Mouse (Mus musculus) thymus, postnatal 4 days (tissue): ENCODE data around the gene Usp53.

Experiments
- DNase-seq: peaks from one replicate; pipeline ENCODE4 v3.0.0; 2021

The Usp53 gene

DNA sequence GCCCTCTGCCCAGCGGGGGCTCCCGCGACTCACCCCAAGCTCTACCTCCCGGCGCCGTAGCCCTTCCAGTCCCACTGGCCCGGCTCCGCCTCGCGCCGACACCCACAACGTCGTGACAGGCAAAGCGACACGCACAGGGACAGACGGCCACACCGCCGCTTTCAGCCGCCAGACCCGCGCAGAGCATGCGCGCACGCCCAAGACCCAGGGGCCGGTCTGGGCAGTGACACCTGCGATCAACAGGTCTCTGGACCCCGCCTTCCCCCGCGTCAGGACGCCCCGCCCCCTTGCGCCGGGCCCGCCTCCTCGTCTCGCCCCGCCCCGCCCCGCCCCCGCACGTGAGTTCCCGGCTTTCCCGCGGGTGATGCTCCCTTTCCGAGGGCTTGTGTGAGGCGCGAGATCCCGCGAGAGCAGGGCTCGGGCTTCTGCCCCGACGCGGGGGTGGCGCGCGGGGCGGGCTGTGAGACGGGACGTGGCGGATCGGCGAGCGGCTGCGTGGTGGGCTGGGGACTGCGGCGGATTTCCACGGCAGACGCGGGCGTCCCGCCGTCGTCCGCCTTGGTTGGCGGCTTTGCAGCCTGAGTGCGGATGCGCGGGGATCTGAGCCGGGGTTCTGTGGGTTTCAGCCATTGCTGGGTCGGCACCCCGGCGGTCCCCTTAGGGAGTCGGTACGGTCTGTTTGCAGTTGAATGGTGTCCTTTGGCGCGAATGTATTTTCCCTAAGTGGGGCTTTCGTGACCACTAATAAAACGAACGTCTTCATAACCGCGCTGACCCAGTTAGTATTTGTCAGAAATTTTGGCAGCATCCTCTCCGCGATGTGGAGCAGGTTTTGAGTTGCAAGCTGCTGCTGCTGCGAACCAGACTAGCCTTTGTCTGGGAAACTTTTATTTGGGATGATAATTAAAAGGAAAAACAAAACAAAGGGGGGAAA lies at the start of gene Usp53:
Usp53 (minus strand) TSS at position 262 of the 934 bp plus-strand sequence.
- DNase-seq: peak; percentile 93

DNA sequence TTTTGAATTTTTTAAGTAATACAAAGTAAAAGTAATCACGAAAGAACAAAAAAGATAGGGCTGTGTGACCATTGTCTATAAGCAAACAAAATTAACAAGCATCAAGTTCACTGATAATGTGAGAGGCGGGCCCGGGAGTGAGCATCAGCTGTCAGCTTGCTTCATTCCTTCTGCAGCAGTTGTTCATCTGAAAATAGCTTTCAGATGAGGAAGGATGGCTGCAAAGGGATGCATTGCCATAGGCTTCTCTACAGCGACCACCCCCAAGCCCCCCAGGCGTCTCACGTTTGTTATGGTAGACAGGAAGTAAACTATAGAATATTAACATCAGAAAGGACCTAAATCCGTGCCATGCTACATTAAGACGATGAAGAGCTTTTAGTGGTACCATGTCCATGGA lies 49.5 kb upstream of the Usp53 start:
- DNase-seq: no peak

DNA sequence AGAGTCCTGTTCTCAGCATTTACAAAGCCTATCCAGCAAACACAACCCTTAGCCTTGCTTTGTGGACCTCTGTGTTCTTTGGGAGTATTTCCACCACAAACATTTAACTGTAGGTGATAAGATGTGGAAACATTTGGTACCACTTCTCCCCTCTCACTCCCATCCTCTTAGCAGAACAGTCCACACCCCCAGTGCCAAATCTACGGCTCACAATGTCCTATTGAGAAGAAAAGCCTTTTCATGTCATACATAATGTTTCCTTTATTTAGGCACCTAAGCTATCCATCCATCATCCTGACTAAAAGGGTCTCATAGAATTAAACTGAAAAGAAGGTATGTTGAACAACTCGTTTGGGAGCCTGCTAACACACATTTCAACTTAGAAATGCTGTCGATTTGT lies 41.3 kb upstream of the Usp53 start:
- DNase-seq: no peak

DNA sequence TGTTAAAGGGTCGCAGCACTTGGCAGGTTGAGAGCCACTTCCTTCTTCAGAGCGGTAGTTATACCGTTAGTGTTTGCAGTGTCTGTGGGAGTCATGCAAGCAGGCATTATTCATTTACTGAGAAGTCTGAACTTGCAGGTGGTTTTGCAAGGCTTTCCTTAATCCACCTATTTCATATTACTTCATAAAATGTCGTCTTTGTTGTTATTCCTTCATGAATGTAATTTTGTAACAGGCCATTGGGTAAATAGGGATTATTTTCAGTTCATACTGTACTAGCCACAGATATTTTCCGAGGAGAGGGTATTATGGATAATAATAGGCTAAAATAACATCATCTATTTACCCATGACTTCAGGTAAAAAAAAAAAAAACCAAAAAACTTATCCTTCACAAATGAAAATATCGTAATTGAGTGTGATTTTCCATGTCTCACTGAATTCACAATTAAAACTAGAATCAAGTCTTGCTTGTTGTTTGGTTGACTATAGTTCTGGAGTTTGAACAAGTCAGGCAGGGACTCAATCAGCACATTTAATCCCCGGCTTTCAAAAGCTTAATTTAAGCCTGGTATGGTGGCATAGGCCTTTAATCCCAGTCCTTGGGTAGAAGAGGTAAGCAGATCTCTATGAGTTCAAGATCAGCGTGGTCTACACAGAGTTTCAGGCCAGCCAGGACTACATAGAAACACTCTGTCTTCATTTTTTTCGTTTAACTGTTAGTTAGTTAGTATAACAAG lies 40.4 kb upstream of the Usp53 start:
- DNase-seq: no peak

DNA sequence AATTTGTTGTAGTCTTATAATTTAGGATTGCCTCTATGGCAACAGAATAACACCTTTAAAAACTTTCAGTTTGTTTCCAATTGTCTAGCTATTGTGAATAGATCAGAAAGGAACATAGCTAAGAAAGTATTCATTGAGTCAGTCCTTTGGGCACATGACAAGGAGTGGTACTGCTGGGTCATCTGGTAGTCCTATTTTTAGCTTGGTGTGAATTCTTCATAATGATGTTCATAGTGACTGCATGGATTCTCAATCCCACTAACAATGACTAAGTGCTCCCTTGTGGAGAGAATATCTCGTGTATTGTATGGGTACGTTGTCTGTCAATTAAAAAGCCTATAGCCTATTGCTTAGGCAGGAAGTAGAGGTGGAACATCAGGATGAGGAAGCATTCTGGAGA lies 34.5 kb upstream of the Usp53 start:
- DNase-seq: no peak

DNA sequence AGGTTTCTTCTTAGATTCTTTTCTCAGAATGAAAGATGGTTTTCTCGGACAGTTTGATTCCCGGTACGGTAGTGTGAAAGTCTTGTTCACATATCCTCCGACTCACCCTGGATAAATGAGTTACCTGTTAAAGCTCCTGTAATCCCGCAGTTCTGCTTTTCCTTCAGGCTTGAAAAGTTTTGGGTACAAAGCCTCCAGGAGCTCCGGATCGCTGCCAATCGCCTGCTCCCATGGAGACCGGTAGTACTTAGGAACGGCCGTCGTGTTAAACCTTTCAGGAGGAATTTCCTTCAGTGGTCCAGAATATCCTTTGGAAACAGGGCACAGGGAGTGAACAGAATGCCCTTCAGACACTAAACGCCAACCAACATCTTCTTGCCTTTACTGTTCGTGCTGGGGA lies 29.2 kb upstream of the Usp53 start:
- DNase-seq: no peak

DNA sequence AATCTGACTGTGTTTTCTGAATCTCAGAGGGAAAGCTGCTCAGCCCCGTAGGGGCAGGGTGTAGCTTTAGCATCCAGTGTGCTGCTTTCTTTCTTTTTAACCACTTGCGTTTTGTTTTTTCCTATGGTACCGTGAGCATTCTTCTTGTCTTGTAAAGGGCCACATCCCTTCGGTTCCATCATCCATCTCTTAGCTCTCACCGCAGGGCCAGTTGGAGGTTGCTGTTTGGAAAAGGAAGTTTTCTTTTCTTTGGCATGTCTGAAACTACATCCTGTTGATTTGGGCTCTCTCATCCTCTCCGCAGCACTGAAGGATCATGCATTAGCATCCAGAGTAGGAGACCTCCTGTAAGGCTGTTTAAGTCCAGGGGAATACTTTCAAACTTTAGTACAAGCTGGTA lies 25.1 kb upstream of the Usp53 start:
- DNase-seq: no peak

DNA sequence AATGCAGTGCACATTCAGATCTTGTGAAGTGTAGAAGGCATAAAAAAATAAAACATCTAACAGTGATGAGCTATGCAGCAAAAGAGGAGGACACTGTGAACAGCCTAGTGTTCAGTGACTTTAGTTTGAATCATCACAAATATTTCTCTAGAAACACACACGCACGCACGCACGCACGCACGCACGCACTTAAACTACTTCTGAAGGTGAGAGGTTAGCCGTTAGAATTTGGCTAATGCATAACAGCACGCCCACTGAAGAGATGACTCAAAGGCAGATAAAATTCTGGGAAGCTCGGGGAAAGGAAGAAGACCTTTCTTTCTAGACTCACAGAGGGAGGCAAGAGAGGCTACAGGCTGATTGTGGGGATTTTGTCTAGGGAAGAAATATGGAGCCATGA lies 23.1 kb upstream of the Usp53 start:
- DNase-seq: no peak

DNA sequence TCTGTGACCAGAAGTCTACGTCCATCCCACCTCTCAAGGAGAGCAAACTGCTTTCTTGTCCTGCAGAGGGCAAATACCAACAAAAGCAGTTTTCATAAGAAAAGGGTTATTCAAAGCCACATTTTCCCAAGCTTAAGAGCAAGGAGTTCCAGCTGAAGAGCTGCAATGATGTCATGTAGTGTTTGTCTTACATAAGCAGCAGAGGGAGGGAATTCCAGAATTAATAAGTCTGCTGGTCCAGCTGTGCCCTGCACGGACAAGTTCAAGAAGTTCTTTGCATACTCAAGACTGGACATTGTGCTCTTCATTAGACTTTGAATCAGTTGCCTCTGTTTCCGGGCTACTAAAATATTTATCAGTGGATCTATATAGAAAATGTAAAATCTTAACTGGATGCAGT lies 16.7 kb upstream of the Usp53 start:
- no peak for DNase-seq

DNA sequence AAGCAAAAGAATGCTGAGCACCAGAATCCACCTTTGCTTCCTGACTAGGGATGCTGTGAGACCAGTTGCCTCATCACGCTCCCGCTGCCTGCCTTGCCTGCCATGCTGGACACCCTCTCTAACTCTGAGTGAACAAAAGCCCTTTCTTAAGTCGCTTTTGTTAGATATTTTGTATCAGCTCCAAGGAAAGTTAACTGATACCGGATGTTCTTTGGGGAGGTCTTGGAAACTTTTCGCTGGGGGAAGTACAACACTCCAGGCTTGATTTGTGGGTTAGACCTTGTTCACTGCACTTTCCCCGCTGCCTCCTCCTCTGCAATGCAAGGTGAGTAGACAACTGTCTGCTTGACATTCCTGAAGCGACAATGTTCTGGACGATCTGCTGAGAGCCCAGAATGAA lies 14.2 kb upstream of the Usp53 start:
- DNase-seq: no peak

DNA sequence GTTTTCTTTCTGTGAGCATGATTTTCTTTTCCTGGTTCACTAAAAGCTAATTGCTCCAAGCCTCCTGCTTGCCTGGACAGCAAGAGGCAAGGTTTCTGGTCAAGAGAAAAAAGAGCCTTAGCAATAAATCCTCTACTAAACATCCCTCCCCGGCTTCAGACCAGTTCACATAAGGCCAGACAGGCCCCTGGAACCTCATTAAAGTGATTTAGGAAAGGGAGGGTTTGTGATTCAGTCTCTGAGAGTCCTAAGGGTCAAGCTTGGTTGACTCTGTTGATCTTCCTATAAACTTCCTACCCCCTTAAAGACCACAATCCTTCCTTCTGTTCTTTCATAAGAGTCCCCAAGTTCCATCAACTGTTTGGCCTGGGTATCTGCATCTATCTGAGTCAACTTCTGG lies 12.7 kb upstream of the Usp53 start:
- no peak for DNase-seq

DNA sequence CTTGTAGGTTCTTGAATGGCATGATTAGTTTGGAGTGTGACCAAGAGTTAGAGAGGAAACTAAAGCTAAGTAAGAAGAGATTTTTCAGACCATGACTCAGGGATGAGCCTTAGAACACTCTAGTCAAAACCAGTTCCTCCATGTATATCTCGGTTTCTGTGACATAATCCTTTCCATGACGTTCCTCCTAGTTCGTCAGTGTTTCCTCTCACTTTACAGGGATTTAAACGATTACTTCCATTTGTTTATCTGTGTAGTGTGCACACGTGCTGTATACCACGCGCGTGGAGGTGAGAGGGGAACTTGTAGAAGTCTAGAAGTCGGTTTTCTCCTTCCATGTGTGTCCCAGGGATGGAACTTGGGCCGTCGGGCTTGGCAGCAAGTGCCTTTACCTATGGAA lies 2.6 kb upstream of the Usp53 start:
- no peak for DNase-seq

DNA sequence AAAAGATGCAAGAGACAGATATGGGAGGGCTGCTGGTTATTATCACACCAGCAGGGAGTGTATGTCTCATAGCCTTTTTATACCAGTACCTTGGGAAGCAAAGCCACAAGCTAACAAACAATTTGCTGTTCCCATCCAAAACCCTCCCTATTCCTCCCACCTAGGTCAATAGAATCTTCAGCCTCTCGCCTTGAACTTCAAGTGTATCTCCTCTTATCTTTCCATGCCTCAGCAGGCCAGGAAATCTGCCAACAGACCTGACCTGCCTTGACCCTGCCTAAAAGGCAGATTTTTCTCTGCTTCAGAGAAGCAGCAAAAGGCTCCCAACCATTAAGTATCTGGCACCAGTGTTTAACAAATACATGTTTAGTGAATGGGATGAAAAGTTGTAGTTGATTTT lies 2.1 kb upstream of the Usp53 start:
- no peak for DNase-seq

DNA sequence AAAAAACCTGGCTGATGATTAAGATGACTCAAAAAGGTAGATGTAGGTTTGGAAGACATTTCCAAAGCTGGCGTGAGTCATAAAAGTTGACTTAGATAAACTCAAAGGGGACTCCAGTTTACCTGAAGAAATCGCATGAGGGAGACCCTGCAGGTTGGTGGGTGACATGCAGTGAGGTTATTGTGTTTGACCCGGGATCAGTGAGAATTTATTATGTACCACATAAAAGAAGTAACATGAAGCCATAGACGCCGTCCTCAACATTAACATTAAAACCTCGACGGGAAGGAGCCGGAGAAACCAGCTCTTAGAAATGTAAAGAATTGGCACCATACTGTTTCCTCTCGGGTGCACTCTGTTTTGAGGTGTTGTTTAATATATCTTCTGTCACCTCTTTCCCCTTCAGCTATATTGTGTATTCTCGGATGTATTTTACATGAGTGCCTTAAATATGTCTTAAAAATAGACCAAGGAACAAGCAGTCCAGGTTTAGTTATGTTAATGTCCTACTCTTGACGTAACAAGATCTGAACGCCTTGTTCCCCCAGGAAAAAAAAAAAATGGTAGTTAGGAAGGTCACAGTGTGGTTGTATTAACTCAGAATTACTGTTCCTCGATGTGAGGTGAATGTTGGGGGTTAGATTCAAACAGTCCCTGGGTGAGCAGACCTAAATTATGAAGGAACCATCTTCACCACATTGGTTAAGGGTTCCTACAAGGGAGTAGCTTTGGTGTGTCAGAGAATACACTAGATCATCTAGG lies 1.1 kb upstream of the Usp53 start:
- DNase-seq: peak; percentile 12

DNA sequence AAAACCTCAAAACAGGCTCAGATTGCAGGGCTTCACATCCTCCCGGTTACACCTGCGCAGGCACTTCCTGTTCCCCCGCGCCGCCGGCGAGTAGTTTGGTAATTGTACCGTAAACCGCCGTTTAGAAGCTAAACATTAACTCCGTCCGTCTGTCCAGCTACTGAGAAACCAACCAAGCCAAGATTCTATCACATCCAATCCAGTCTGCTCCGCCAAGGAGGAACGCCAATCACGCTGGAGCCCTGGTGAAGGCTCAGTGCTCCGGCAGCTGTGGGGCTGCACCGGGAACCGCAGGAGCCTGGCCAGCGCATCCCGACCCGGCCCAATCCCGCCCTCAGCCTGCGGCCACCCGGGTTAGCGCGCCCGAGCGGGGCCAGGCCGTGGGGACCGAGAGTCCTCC lies 461 bp downstream of the Usp53 start:
- DNase-seq: peak; percentile 76

DNA sequence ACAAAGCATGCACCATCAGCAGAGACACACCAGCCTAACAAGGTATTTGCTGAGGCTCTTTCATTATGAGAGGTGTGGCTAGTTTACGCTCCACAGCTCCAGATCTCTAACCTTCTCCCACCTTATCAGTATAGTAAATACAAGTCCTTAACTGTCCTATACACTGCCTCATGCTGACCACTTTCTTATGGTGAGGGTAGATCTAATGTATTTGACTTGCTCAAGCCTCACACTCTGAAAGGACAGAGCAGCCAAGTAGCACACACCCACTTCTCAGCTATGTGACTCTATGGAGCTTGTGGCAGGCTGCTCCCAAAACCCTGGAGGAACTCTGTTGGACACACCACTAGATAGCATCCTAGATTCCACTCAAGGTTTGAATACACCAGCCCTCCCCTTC lies 8.3 kb downstream of the Usp53 start:
- no peak for DNase-seq

DNA sequence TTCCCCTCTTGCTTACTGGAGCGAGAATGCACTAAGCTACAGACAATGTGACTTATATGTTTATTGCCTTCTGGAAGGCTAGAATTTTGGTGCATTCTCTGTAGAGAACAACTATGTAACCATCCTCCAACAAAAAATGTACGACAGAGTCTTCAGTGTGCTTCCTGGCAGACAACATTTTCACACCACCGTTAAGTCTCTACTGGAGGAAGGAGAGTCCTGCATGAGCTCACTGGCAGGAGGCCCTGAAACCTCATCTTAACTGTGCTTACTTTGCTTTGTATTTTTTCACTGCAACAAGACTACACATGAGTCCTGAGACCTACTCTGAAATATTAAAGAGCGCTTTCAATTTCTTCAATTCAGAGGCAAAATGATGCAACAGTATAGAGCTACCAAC lies 8.9 kb downstream of the Usp53 start:
- DNase-seq: no peak

DNA sequence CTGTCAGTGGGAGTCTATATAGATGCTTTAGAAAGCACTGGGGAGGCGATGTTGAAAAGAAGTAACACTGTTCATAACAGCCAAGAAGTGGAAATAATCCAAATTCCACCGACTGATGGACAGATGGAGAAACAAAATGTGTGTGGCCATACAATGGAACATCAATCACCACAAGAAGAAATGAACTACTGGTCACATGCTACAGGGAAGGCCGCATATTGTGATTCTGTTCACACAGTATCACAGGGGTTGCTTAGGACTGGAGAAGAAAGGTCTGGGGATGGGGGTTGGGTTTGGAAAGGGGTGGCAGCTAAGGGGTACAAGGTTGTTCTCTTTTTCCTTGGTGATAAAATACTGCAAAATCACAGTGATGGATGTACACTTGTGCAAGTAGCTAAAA lies 9.5 kb downstream of the Usp53 start:
- DNase-seq: no peak

DNA sequence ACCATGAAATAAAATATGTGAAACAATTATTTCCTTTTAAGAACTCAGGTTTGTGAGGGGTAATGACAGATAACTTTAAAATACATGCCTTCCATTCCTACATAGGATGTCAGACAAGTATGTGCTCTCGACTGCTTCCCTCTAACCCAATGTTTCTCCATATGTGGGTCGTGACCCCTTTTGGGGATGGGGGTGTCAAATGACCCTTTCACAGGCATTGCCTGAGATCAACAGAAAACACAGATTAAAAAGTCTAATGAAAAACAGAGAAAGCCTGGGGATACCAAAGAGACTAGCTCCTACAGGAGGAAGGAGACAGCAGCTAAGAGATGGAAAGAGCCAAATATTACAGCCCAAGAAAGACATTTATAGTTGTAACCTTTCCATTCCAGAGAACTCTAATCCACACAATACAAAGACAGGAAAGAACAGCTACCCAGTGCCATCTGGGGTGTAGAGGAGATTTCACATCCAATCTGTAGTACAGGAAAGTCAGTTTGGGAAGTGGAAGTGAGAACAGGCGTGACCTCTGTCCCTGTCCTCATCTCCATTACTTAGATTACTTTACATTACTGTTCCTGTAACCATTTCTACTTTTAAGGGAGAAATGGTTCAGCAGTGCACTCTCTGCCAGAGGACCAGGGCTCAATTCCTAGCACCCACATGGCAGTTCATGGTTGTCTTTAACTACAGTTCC lies 12.0 kb downstream of the Usp53 start:
- DNase-seq: no peak

DNA sequence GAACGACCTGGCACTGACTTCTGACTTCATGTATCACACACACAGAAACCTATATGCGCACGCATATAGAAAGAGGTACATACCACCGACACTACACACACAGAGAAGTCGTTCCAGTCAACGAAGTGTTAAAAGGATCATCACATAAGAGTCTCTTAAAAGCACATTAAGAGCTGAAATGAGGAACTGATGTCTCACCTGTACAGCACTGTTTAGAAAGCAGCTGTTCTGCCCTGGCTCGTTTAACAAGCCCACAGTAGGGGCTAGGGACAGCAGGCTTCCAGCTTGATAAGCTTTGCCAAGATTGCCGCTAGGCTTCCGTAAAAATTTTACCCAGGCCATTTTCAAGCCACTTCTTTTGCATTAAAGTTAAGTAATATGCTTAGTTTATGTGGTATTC lies 15.9 kb downstream of the Usp53 start:
- no peak for DNase-seq

DNA sequence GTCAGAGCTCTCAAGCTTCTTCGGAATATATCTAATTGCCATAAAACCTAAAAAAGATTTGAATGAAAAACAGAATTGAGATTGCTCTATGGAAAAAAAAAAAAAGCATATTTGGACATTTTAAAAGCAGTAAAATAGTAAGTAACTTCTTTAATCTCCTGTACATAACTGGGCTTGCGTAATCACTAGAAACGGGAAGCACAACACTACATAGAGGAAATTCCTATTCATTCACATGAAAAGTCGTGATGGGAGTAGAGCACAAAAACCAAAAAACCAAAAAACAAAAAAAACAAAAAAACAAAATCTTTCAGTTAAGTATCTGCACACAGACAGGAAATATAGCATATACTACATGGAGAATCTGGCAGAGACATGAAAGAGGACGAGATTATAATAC lies 20.0 kb downstream of the Usp53 start:
- no peak for DNase-seq

DNA sequence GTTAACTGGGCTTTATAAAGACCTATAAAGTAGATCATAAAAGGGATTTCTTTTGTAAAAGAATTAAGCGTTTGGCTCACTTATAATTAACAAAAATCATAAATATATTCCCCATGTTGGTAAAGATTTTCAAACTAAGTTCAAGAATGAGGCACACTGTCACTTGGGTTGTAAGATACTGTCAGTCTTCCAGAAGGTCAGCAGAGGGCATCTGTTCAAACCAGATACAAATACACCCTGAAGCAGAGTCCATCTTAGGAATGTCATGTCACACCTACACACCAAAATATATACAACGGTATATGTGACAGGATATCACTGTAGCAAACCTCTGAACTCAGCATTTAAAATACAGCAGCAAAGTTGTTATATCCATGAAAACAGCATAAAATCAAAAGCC lies 34.2 kb downstream of the Usp53 start:
- no peak for DNase-seq

DNA sequence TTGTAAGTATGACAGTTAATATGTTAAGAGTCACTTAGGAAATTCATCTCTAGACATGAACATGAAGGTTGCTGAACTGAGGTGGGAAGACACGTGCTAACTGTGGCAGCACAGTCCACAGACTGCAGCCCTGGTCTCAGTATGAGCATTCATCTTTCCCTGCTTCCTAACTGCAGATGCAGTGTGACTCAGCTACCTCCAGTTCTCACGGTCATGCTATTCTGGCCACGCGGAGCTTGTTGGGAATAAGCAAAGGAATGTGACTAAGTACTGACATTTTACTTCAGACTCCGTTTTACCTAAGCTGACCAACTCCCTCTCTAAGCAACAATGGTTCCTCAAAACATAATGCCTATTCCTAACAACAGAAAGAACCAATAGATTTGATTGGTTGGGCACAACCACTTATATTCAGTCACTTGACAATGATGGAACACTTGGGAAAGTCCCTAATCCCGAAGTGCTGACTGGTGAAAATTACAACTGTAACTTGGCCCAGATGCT lies 40.9 kb downstream of the Usp53 start:
- no peak for DNase-seq
